Mouse (Mus musculus): ENCODE data around the gene Cacna2d3.

The Cacna2d3 gene

GRCm38 (mm10) chr14:29721488-29722385 lies at the start of gene Cacna2d3:
Cacna2d3 (minus strand) TSS chr14:29721864.
- no peak for DNase-seq (ENCODE audit: low read depth, low spot score)

GRCm38 (mm10) chr14:29769486-29769885 lies 47.8 kb upstream of the Cacna2d3 start:
- no peak for DNase-seq (ENCODE audit: low read depth, low spot score)

- DNase-seq (ENCODE audit: low read depth, low spot score): no peak
Measured at GRCm38 (mm10) chr14:29752876-29753275, 31.2 kb upstream of the Cacna2d3 start.

GRCm38 (mm10) chr14:29738751-29739150 lies 17.1 kb upstream of the Cacna2d3 start:
- DNase-seq (ENCODE audit: low read depth, low spot score): no peak

- DNase-seq (ENCODE audit: low read depth, low spot score): no peak
Measured at GRCm38 (mm10) chr14:29730256-29730655, 8.6 kb upstream of the Cacna2d3 start.

- no peak for DNase-seq (ENCODE audit: low read depth, low spot score)
Measured at GRCm38 (mm10) chr14:29729009-29729408, 7.3 kb upstream of the Cacna2d3 start.

GRCm38 (mm10) chr14:29727596-29727995 lies 5.9 kb upstream of the Cacna2d3 start:
- no peak for DNase-seq (ENCODE audit: low read depth, low spot score)

GRCm38 (mm10) chr14:29723267-29723666 lies 1.6 kb upstream of the Cacna2d3 start:
- no peak for DNase-seq (ENCODE audit: low read depth, low spot score)

- no peak for DNase-seq (ENCODE audit: low read depth, low spot score)
Measured at GRCm38 (mm10) chr14:29722386-29723221, 940 bp upstream of the Cacna2d3 start.

- DNase-seq (ENCODE audit: low read depth, low spot score): no peak
Measured at GRCm38 (mm10) chr14:29721131-29721487, 555 bp downstream of the Cacna2d3 start.

- DNase-seq (ENCODE audit: low read depth, low spot score): no peak
Measured at GRCm38 (mm10) chr14:29720334-29720911, 1.2 kb downstream of the Cacna2d3 start.

- DNase-seq (ENCODE audit: low read depth, low spot score): no peak
Measured at GRCm38 (mm10) chr14:29712621-29713020, 9.0 kb downstream of the Cacna2d3 start.

- DNase-seq (ENCODE audit: low read depth, low spot score): no peak
Measured at GRCm38 (mm10) chr14:29707561-29708335, 13.9 kb downstream of the Cacna2d3 start.

GRCm38 (mm10) chr14:29702762-29703161 lies 18.9 kb downstream of the Cacna2d3 start:
- DNase-seq (ENCODE audit: low read depth, low spot score): no peak

- no peak for DNase-seq (ENCODE audit: low read depth, low spot score)
Measured at GRCm38 (mm10) chr14:29696131-29696530, 25.5 kb downstream of the Cacna2d3 start.

GRCm38 (mm10) chr14:29672436-29673050 lies 49.1 kb downstream of the Cacna2d3 start:
- DNase-seq (ENCODE audit: low read depth, low spot score): no peak

GRCm38 (mm10) chr14:29669826-29670225 lies 51.8 kb downstream of the Cacna2d3 start:
- DNase-seq (ENCODE audit: low read depth, low spot score): no peak

GRCm38 (mm10) chr14:29657006-29657405 lies 64.7 kb downstream of the Cacna2d3 start:
- DNase-seq (ENCODE audit: low read depth, low spot score): no peak

GRCm38 (mm10) chr14:29650591-29650990 lies 71.1 kb downstream of the Cacna2d3 start:
- no peak for DNase-seq (ENCODE audit: low read depth, low spot score)

GRCm38 (mm10) chr14:29648721-29649120 lies 72.9 kb downstream of the Cacna2d3 start:
- no peak for DNase-seq (ENCODE audit: low read depth, low spot score)

- no peak for DNase-seq (ENCODE audit: low read depth, low spot score)
Measured at GRCm38 (mm10) chr14:29645421-29645820, 76.2 kb downstream of the Cacna2d3 start.

All from c-Kit-negative CD71-positive TER-119-positive erythroid progenitor cells, embryonic 14.5 days (primary cell).